Mouse (Mus musculus): ENCODE results near the gene Abt1. TPM values are rescaled to one million over a fixed set of nuclear protein-coding genes. Genes with fewer than 3 reads are reported as not detected.
A peak's percentile ranks its signal among the peaks of the same experiment; 100 is the strongest.

Abt1 gene
- total RNA-seq, 1 experiment: 15.5 TPM

GRCm38 (mm10) chr13:23445561-23446320, 22.1 kb upstream of the Abt1 start:
- no peak for DNase-seq (ENCODE audit: low read depth, low spot score)
- H3K4me1 ChIP-seq (ENCODE audit: control insufficient read depth in 2 of 2, insufficient read depth in 2 of 2, low read length in 2 of 2, poor library complexity in 1 of 2): peaks cover 3 to 4% of the 10 kb centered on the region in 2 experiments; a peak in 2 of 4 replicates
- peak overlapping the region; percentile 99 for H3K27ac ChIP-seq (ENCODE audit: insufficient read depth, low read depth, low read length, poor library complexity, severe bottlenecking)
- no peaks in the 10 kb centered on the region for H3K36me3 ChIP-seq (ENCODE audit: control insufficient read depth, insufficient read depth, low read length, poor library complexity, severe bottlenecking)
- H3K9ac ChIP-seq (ENCODE audit: insufficient read depth, low read depth, low read length, poor library complexity, severe bottlenecking): peak overlapping the region; percentile 95
- peak overlapping the region; percentile 74 to 91 for H3K4me3 ChIP-seq (ENCODE audit: insufficient read depth in 1 of 2, low read depth in 1 of 2, low read length in 2 of 2, poor library complexity in 1 of 2, severe bottlenecking in 1 of 2)
- no peaks in the 10 kb centered on the region for H3K9me3 ChIP-seq (ENCODE audit: control insufficient read depth, insufficient read depth, low read depth, low read length)
- in situ Hi-C loops (cut with MboI; ENCODE audit: low sequenced_read_pairs in 2 of 2, unreplicated experiment in 2 of 2): loop anchor here (25.0 kb wide), 1 partner anchor 1533 kb away; no protein-coding TSS in a partner anchor
- TF ChIP-seq ZNF384 (IDR thresholded peaks at IDR 0.05; ENCODE audit: low read depth, low read length) (no peak), MAFK (IDR thresholded peaks at IDR 0.05; ENCODE audit: insufficient read depth, low read depth, low read length) (peak; percentile 85), HCFC1 (IDR thresholded peaks at IDR 0.05; ENCODE audit: borderline replicate concordance, insufficient read depth, low read length) (peak; percentile 76)

DNA sequence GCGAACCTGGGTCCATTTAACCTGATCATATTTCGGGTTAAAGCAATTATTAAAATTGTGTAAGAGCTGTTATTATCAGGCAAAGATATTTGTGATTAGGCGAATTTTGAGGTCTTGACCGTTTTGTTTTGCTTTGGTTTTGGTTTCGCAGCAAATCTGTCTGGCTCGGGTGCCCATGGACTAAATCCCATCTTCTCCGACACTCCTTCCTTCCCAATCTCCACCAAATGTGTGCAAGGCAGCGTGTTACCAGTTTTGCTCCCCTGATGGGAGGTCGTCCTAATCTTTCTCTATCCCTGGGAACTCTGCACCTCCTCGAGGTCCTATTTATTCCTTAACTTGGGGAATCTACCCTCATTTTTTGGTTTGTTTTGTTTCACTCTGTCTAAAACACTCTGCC, 21.5 kb upstream of the Abt1 start:
- TF ChIP-seq CHD2 (IDR thresholded peaks at IDR 0.05; ENCODE audit: low read depth, low read length) (no peak), HCFC1 (IDR thresholded peaks at IDR 0.05; ENCODE audit: borderline replicate concordance, insufficient read depth, low read length) (no peak), MAFK (IDR thresholded peaks at IDR 0.05; ENCODE audit: insufficient read depth, low read depth, low read length) (no peak), ZNF384 (IDR thresholded peaks at IDR 0.05; ENCODE audit: low read depth, low read length) (no peak), ZC3H11A (IDR thresholded peaks at IDR 0.05; ENCODE audit: borderline replicate concordance, low read depth, low read length) (no peak)
- in situ Hi-C loops (cut with MboI; ENCODE audit: low sequenced_read_pairs in 2 of 2, unreplicated experiment in 2 of 2): loop anchor here (25.0 kb wide), 1 partner anchor 1533 kb away; no protein-coding TSS in a partner anchor
- H3K4me1 ChIP-seq (ENCODE audit: control insufficient read depth in 2 of 2, insufficient read depth in 2 of 2, low read length in 2 of 2, poor library complexity in 1 of 2): peaks cover 3 to 4% of the 10 kb centered on the region in 2 experiments; a peak in 2 of 4 replicates
- no peaks in the 10 kb centered on the region for H3K9me3 ChIP-seq (ENCODE audit: control insufficient read depth, insufficient read depth, low read depth, low read length)
- H3K4me3 ChIP-seq (ENCODE audit: insufficient read depth in 1 of 2, low read depth in 1 of 2, low read length in 2 of 2, poor library complexity in 1 of 2, severe bottlenecking in 1 of 2): peak overlapping the region; percentile 74 to 91
- H3K36me3 ChIP-seq (ENCODE audit: control insufficient read depth, insufficient read depth, low read length, poor library complexity, severe bottlenecking): no peaks in the 10 kb centered on the region
- peak overlapping the region; percentile 95 for H3K9ac ChIP-seq (ENCODE audit: insufficient read depth, low read depth, low read length, poor library complexity, severe bottlenecking)
- no peak for DNase-seq (ENCODE audit: low read depth, low spot score)
- peak overlapping the region; percentile 99 for H3K27ac ChIP-seq (ENCODE audit: insufficient read depth, low read depth, low read length, poor library complexity, severe bottlenecking)

DNA sequence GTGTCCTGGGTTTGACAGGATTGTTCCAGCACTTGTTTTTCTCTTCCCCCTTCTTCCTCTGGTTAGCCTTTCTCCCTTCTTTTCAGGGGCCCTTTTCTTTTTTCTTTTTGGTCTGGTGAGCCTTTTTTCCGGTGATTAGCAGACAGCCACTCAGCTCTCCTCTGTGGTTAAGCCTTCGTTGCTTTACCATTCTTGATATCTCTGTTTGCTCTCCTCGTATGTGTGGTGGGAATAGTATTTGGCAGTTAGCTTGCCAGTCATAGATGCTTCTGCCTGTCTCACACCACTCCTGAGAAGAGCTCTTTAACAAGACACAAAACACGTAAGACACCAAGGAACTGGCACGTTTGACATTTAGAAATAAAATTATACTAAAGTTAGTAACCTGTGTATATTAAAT, 20.8 kb upstream of the Abt1 start:
- TF ChIP-seq CHD2 (IDR thresholded peaks at IDR 0.05; ENCODE audit: low read depth, low read length) (no peak), ZC3H11A (IDR thresholded peaks at IDR 0.05; ENCODE audit: borderline replicate concordance, low read depth, low read length) (no peak), ZNF384 (IDR thresholded peaks at IDR 0.05; ENCODE audit: low read depth, low read length) (no peak), HCFC1 (IDR thresholded peaks at IDR 0.05; ENCODE audit: borderline replicate concordance, insufficient read depth, low read length) (no peak), MAFK (IDR thresholded peaks at IDR 0.05; ENCODE audit: insufficient read depth, low read depth, low read length) (no peak)
- no peak for DNase-seq (ENCODE audit: low read depth, low spot score)
- H3K4me1 ChIP-seq (ENCODE audit: control insufficient read depth in 2 of 2, insufficient read depth in 2 of 2, low read length in 2 of 2, poor library complexity in 1 of 2): peaks cover 3 to 4% of the 10 kb centered on the region in 2 experiments; a peak in 2 of 4 replicates
- no peak overlapping the region for H3K27ac ChIP-seq (ENCODE audit: insufficient read depth, low read depth, low read length, poor library complexity, severe bottlenecking)
- peak overlapping the region in 1 of 2 experiments; percentile 74; a peak in 1 of 4 replicates for H3K4me3 ChIP-seq (ENCODE audit: insufficient read depth in 1 of 2, low read depth in 1 of 2, low read length in 2 of 2, poor library complexity in 1 of 2, severe bottlenecking in 1 of 2)
- H3K9ac ChIP-seq (ENCODE audit: insufficient read depth, low read depth, low read length, poor library complexity, severe bottlenecking): no peak overlapping the region; the same call in 1 of the 2 replicates
- in situ Hi-C loops (cut with MboI; ENCODE audit: low sequenced_read_pairs in 2 of 2, unreplicated experiment in 2 of 2): loop anchor here (25.0 kb wide), 1 partner anchor 1532 kb away; no protein-coding TSS in a partner anchor
- H3K9me3 ChIP-seq (ENCODE audit: control insufficient read depth, insufficient read depth, low read depth, low read length): no peaks in the 10 kb centered on the region
- no peaks in the 10 kb centered on the region for H3K36me3 ChIP-seq (ENCODE audit: control insufficient read depth, insufficient read depth, low read length, poor library complexity, severe bottlenecking)

- DNase-seq (ENCODE audit: low read depth, low spot score): no peak
- Histone ChIP-seq H3K9me3 (ENCODE audit: control insufficient read depth, insufficient read depth, low read depth, low read length) (no peaks in the 10 kb centered on the region), H3K4me1 (ENCODE audit: control insufficient read depth in 2 of 2, insufficient read depth in 2 of 2, low read length in 2 of 2, poor library complexity in 1 of 2) (peaks cover 2% of the 10 kb centered on the region in 2 experiments; a peak in 1 of 4 replicates), H3K9ac (ENCODE audit: insufficient read depth, low read depth, low read length, poor library complexity, severe bottlenecking) (peak overlapping the region; percentile 52; the same call in 1 of the 2 replicates), H3K36me3 (ENCODE audit: control insufficient read depth, insufficient read depth, low read length, poor library complexity, severe bottlenecking) (no peaks in the 10 kb centered on the region), H3K27ac (ENCODE audit: insufficient read depth, low read depth, low read length, poor library complexity, severe bottlenecking) (0 out of 2 replicates have a peak overlapping the region, but pooled peaks have one; percentile 36), H3K4me3 (ENCODE audit: insufficient read depth in 1 of 2, low read depth in 1 of 2, low read length in 2 of 2, poor library complexity in 1 of 2, severe bottlenecking in 1 of 2) (peak overlapping the region; percentile 7 to 15; a peak in 2 of 4 replicates)
- TF ChIP-seq CHD2 (IDR thresholded peaks at IDR 0.05; ENCODE audit: low read depth, low read length): no peak
- TF ChIP-seq ZNF384 (IDR thresholded peaks at IDR 0.05; ENCODE audit: low read depth, low read length): no peak
- TF ChIP-seq MAFK (IDR thresholded peaks at IDR 0.05; ENCODE audit: insufficient read depth, low read depth, low read length): no peak
- TF ChIP-seq HCFC1 (IDR thresholded peaks at IDR 0.05; ENCODE audit: borderline replicate concordance, insufficient read depth, low read length): no peak
- TF ChIP-seq ZC3H11A (IDR thresholded peaks at IDR 0.05; ENCODE audit: borderline replicate concordance, low read depth, low read length): no peak
- in situ Hi-C loops (cut with MboI; ENCODE audit: low sequenced_read_pairs in 2 of 2, unreplicated experiment in 2 of 2): loop anchor here (25.0 kb wide), 1 partner anchor 1528 kb away; no protein-coding TSS in a partner anchor
Observed at GRCm38 (mm10) chr13:23439901-23440300, 16.2 kb upstream of the Abt1 start.
